Mouse (Mus musculus) heart, adult 9 months (tissue): ENCODE data around the gene Spin2g.
"Not testable (repeated sequence)": the region's sequence is repeated elsewhere in the genome, so short reads cannot be mapped to it uniquely, and the experiment has no call there.

Source experiments
- DNase-seq, 2 experiments: peaks; one replicate each; pipeline ENCODE4 v3.0.0; 2022; ENCODE audit warnings: low spot score in 2 of 2

Gene Spin2g

GRCm38 (mm10) chrX:34238633-34239032 lies at the start of gene Spin2g:
Gene Spin2g (minus strand): TSS chrX:34238733.
- not testable (repeated sequence) for DNase-seq
